Mouse (Mus musculus) cerebellum, adult 2 months (tissue): ENCODE data around the gene Ccdc148.

Experiments
- CTCF ChIP-seq: fragments of 200-500 bp; IDR thresholded peaks from 2 replicates; pipeline ENCODE4 v1.5.1; 2011; ENCODE audit warnings: low read depth, mild to moderate bottlenecking, control low read depth, low read length, moderate library complexity, borderline replicate concordance; ENCODE audit not compliant: insufficient read depth
- POLR2A ChIP-seq: fragments of 200-500 bp; IDR thresholded peaks from 2 replicates; pipeline ENCODE4 v1.6.1; 2011; ENCODE audit warnings: low read length, control low read depth, borderline replicate concordance; ENCODE audit not compliant: insufficient read depth

DNA sequence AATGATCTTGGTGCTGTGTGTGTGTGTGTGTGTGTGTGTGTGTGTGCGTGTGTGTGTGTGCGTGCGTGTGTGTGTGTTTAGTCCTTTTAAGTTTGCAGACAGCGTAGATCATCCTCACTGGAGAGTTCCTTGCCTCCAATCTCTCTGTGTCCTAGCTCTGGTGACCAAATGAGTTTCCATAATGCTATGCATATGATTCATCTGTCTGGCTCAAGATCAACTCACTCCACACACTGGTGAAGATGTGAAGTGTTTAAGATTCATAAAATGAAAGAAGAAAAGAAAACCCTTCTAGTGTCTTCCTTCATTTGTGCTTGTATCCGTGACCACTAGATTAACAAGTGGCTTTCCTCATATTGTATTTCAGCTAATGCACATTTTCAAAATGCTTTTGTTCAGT is 153.1 kb downstream of the Ccdc148 start:
- no peak for TF ChIP-seq CTCF
- TF ChIP-seq POLR2A: no peak
